Mouse (Mus musculus): Measurements from ENCODE around the gene Ddx39b. TPM values are rescaled to one million over a fixed set of nuclear protein-coding genes. Genes with fewer than 3 reads are reported as not detected.
A peak's percentile ranks its signal among the peaks of the same experiment; 100 is the strongest.

Ddx39b gene
- polyA plus RNA-seq, 1 experiment from 2014 or later = 726 TPM

GRCm38 (mm10) chr17:35201787-35202186, 39.8 kb upstream of the Ddx39b start, which contains the start of gene Tnf:
TSS of gene Tnf (minus strand) at chr17:35202007.
- Histone ChIP-seq H3K36me3 (replicated peaks) (no peaks in the 10 kb centered on the region), H3K9me3 (no peaks in the 10 kb centered on the region), H3K27ac (replicated peaks) (no peak within 1 kb of the TSS), H3K27me3 (replicated peaks; ENCODE audit: low read depth, poor library complexity, severe bottlenecking) (peaks cover 85% of the 10 kb centered on the region), H3K4me1 (peaks cover 14% of the 10 kb centered on the region), H3K4me3 (0 out of 2 replicates have a peak within 1 kb of the TSS, but pooled peaks have one; percentile 4)
- WGBS = 43% methylated on average over 13 of the region's 13 CpGs
- no peak for DNase-seq (ENCODE audit: low spot score)

GRCm38 (mm10) chr17:35202442-35202841, 39.1 kb upstream of the Ddx39b start:
- Histone ChIP-seq H3K4me1 (peaks cover 14% of the 10 kb centered on the region), H3K27me3 (replicated peaks; ENCODE audit: low read depth, poor library complexity, severe bottlenecking) (peaks cover 78% of the 10 kb centered on the region)
- DNase-seq (ENCODE audit: low spot score) = no peak

GRCm38 (mm10) chr17:35204494-35205379, 36.8 kb upstream of the Ddx39b start, which contains the start of gene Lta:
TSS of gene Lta (minus strand) at chr17:35205351.
- Histone ChIP-seq H3K4me1 (peaks cover 9% of the 10 kb centered on the region), H3K4me3 (peak within 1 kb of the TSS; percentile 20; the same call in 1 of the 2 replicates), H3K27me3 (replicated peaks; ENCODE audit: low read depth, poor library complexity, severe bottlenecking) (peaks cover 59% of the 10 kb centered on the region), H3K36me3 (replicated peaks) (no peaks in the 10 kb centered on the region), H3K27ac (replicated peaks) (no peak within 1 kb of the TSS), H3K9me3 (no peaks in the 10 kb centered on the region)
- WGBS = 26% methylated on average over 20 of the region's 20 CpGs
- DNase-seq (ENCODE audit: low spot score) = no peak

More at GRCm38 (mm10) chr17:35202442-35202841, 39.1 kb upstream of the Ddx39b start:
- Histone ChIP-seq H3K9me3 (no peaks in the 10 kb centered on the region), H3K4me3 (no peak overlapping the region), H3K27ac (replicated peaks) (no peak overlapping the region), H3K36me3 (replicated peaks) (no peaks in the 10 kb centered on the region)
- WGBS = 78% methylated on average over 4 of the region's 4 CpGs

- Histone ChIP-seq H3K4me3 (peak overlapping the region; percentile 20; the same call in 1 of the 2 replicates), H3K27ac (replicated peaks) (no peak overlapping the region), H3K36me3 (replicated peaks) (no peaks in the 10 kb centered on the region), H3K27me3 (replicated peaks; ENCODE audit: low read depth, poor library complexity, severe bottlenecking) (peaks cover 53% of the 10 kb centered on the region), H3K4me1 (peaks cover 9% of the 10 kb centered on the region), H3K9me3 (no peaks in the 10 kb centered on the region)
- DNase-seq (ENCODE audit: low spot score) = no peak
- WGBS = 57% methylated on average over 10 of the region's 10 CpGs
These were observed 36.2 kb upstream of the Ddx39b start for GRCm38 (mm10) chr17:35205380-35205769.

- H3K4me3 ChIP-seq = no peak overlapping the region
- no peak overlapping the region for H3K27ac ChIP-seq (replicated peaks)
- no peaks in the 10 kb centered on the region for H3K9me3 ChIP-seq
- no peak for DNase-seq (ENCODE audit: low spot score)
- H3K4me1 ChIP-seq = peaks cover 11% of the 10 kb centered on the region
- peaks cover 7% of the 10 kb centered on the region for H3K27me3 ChIP-seq (replicated peaks; ENCODE audit: low read depth, poor library complexity, severe bottlenecking)
- no peaks in the 10 kb centered on the region for H3K36me3 ChIP-seq (replicated peaks)
- WGBS = 78% methylated on average over 12 of the region's 12 CpGs
These were observed 31.6 kb upstream of the Ddx39b start for GRCm38 (mm10) chr17:35209785-35210535.

- 77% methylated on average over 3 of the region's 3 CpGs for WGBS
- H3K36me3 ChIP-seq (replicated peaks) = no peaks in the 10 kb centered on the region
- H3K4me3 ChIP-seq = no peak overlapping the region
These were observed 31.0 kb upstream of the Ddx39b start for GRCm38 (mm10) chr17:35210593-35210992.

GRCm38 (mm10) chr17:35213071-35213470, 28.5 kb upstream of the Ddx39b start:
- no peak overlapping the region for H3K27ac ChIP-seq (replicated peaks)
- H3K9me3 ChIP-seq = no peaks in the 10 kb centered on the region
- DNase-seq (ENCODE audit: low spot score) = no peak
- no peaks in the 10 kb centered on the region for H3K27me3 ChIP-seq (replicated peaks; ENCODE audit: low read depth, poor library complexity, severe bottlenecking)
- no peak overlapping the region for H3K4me3 ChIP-seq
- no peaks in the 10 kb centered on the region for H3K36me3 ChIP-seq (replicated peaks)
- peaks cover 7% of the 10 kb centered on the region for H3K4me1 ChIP-seq
- WGBS = 93% methylated on average over 5 of the region's 5 CpGs

More at GRCm38 (mm10) chr17:35210593-35210992, 31.0 kb upstream of the Ddx39b start:
- H3K4me1 ChIP-seq = peaks cover 7% of the 10 kb centered on the region
- no peak overlapping the region for H3K27ac ChIP-seq (replicated peaks)
- DNase-seq (ENCODE audit: low spot score) = no peak
- H3K9me3 ChIP-seq = no peaks in the 10 kb centered on the region
- H3K27me3 ChIP-seq (replicated peaks; ENCODE audit: low read depth, poor library complexity, severe bottlenecking) = peaks cover under 1% of the 10 kb centered on the region

GRCm38 (mm10) chr17:35218516-35219193, 22.9 kb upstream of the Ddx39b start:
- no peak for DNase-seq (ENCODE audit: low spot score)
- H3K36me3 ChIP-seq (replicated peaks) = peaks cover 44% of the 10 kb centered on the region
- no peaks in the 10 kb centered on the region for H3K9me3 ChIP-seq
- 79% methylated on average over 18 of the region's 18 CpGs for whole genome bisulfite sequencing
- peaks cover 22% of the 10 kb centered on the region for H3K4me1 ChIP-seq
- H3K27ac ChIP-seq (replicated peaks) = no peak overlapping the region
- no peak overlapping the region for H3K4me3 ChIP-seq
- H3K27me3 ChIP-seq (replicated peaks; ENCODE audit: low read depth, poor library complexity, severe bottlenecking) = no peaks in the 10 kb centered on the region

GRCm38 (mm10) chr17:35219601-35220041, 21.9 kb upstream of the Ddx39b start:
- no peak for DNase-seq (ENCODE audit: low spot score)
- Histone ChIP-seq H3K4me3 (no peak overlapping the region), H3K36me3 (replicated peaks) (peaks cover 53% of the 10 kb centered on the region), H3K27me3 (replicated peaks; ENCODE audit: low read depth, poor library complexity, severe bottlenecking) (no peaks in the 10 kb centered on the region), H3K9me3 (no peaks in the 10 kb centered on the region), H3K27ac (replicated peaks) (0 out of 2 replicates have a peak overlapping the region, but pooled peaks have one; percentile 11), H3K4me1 (peaks cover 17% of the 10 kb centered on the region)
- 83% methylated on average over 6 of the region's 6 CpGs for WGBS

GRCm38 (mm10) chr17:35220156-35220952, 21.2 kb upstream of the Ddx39b start, which contains the start of gene Gm16181:
TSS of gene Gm16181 (plus strand) at chr17:35220834.
- no peaks in the 10 kb centered on the region for H3K27me3 ChIP-seq (replicated peaks; ENCODE audit: low read depth, poor library complexity, severe bottlenecking)
- no peak for DNase-seq (ENCODE audit: low spot score)
- H3K4me3 ChIP-seq = no peak within 1 kb of the TSS
- 83% methylated on average over 28 of the region's 28 CpGs for WGBS
- peaks cover 60% of the 10 kb centered on the region for H3K36me3 ChIP-seq (replicated peaks)
- H3K9me3 ChIP-seq = no peaks in the 10 kb centered on the region
- H3K27ac ChIP-seq (replicated peaks) = peak within 1 kb of the TSS; percentile 11
- 0 out of 2 replicates have a peak, but pooled peaks cover 15% of the 10 kb centered on the region for H3K4me1 ChIP-seq

GRCm38 (mm10) chr17:35222299-35222698, 19.2 kb upstream of the Ddx39b start:
- Histone ChIP-seq H3K4me3 (no peak overlapping the region), H3K9me3 (no peaks in the 10 kb centered on the region), H3K27me3 (replicated peaks; ENCODE audit: low read depth, poor library complexity, severe bottlenecking) (no peaks in the 10 kb centered on the region), H3K36me3 (replicated peaks) (peaks cover 76% of the 10 kb centered on the region), H3K27ac (replicated peaks) (no peak overlapping the region), H3K4me1 (0 out of 2 replicates have a peak, but pooled peaks cover 15% of the 10 kb centered on the region)
- WGBS = 77% methylated on average over 6 of the region's 6 CpGs
- no peak for DNase-seq (ENCODE audit: low spot score)

Measured in embryonic facial prominence, embryonic 10.5 days (tissue).